Mouse (Mus musculus): ENCODE measurements around the gene Prelid3b.
A peak's percentile ranks its signal among the peaks of the same experiment; 100 is the strongest.

Prelid3b gene

GRCm38 (mm10) chr2:174426856-174427255 lies 46.0 kb downstream of the Prelid3b start:
- DNase-seq (ENCODE audit: low spot score): no peak

- DNase-seq (ENCODE audit: low spot score): no peak
Measured at GRCm38 (mm10) chr2:174424301-174425085, 48.4 kb downstream of the Prelid3b start.

GRCm38 (mm10) chr2:174421107-174421506 lies 51.8 kb downstream of the Prelid3b start:
- no peak for DNase-seq (ENCODE audit: low spot score)

DNA sequence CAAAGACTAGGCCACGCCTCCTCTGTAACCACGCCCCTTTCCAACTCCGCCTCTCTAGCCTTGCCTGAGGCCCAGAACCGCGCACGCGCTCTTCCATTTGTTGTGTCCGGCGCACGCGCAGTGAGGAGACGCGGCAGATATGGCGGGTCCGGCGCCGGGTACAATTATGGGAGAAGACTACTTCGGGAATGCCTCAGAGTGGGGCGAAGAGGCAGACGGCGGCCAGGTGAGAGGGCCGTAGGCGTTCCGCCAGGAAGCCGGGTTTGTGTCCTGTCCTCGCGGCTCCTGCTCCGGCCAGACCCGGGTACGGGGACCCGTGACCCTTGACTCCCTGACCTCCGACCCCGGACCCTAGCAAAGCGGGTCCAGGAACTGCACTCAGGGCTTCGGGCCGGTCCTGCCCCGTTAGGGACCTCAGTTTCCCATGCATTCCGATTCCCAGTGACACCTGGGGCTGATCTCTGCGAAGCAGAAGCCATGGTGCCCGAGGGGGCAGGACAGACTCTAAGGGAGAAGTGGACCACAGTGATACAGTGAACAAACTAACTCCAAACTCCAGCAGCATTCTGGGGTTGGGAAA lies 57.1 kb downstream of the Prelid3b start, which contains the start of gene Nelfcd:
Nelfcd (plus strand) TSS at position 74 of the 580 bp plus-strand sequence.
- peak; percentile 95 for DNase-seq (ENCODE audit: low spot score)

Data from lung, postnatal 25 days (tissue).